Mouse (Mus musculus): ENCODE measurements around the gene 1810013L24Rik.

1810013L24Rik gene

GRCm38 (mm10) chr16:8829564-8830359 is at the start of gene 1810013L24Rik:
1810013L24Rik (plus strand) TSS chr16:8830100.
- CTCF ChIA-PET: no interaction called here

GRCm38 (mm10) chr16:8780187-8780586 is 49.7 kb upstream of the 1810013L24Rik start:
- CTCF ChIA-PET: interaction anchor here (0.6 to 0.7 kb wide), 2 partner anchors 9 to 168 kb away, joined by 3 to 12 read pairs; no protein-coding TSS in a partner anchor

- CTCF ChIA-PET: no interaction called here
Measured at GRCm38 (mm10) chr16:8781191-8781590, 48.7 kb upstream of the 1810013L24Rik start.

- CTCF ChIA-PET: no interaction called here
Measured at GRCm38 (mm10) chr16:8781660-8782059, 48.2 kb upstream of the 1810013L24Rik start.

DNA sequence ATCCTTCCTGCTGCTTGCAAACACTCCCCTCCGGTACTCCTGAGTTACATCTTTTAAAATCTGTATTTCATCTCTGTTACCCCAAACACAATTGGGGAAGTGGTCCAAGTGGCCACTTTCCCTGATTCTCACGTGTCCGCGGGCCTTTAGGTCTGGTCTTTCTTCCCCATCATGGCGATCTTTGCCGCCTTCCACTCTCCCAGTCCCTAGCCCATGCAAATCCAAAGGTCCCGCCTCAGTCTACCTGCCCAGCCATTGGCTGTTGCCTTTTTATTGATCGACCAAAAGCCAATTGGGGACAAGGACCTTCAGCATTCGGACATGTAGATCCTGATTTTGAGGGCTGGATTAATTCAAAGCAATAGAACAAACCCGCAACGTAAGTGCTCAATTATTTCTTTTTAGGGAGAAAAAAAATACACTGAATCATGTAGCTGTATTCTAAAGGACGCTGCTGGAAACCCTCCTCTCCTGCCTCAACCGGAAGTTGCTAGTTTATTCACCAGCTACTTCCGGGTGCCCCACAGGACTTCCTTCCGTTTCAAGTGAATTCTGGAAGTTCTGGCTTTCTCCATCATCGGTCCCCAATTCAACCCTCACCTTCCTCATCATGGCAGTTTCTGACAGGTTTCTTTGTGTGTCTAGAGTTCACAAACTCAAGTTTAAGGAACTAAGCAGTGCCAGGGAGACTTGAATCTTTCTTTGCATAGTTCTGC is 46.5 kb upstream of the 1810013L24Rik start:
- CTCF ChIA-PET: no interaction called here

DNA sequence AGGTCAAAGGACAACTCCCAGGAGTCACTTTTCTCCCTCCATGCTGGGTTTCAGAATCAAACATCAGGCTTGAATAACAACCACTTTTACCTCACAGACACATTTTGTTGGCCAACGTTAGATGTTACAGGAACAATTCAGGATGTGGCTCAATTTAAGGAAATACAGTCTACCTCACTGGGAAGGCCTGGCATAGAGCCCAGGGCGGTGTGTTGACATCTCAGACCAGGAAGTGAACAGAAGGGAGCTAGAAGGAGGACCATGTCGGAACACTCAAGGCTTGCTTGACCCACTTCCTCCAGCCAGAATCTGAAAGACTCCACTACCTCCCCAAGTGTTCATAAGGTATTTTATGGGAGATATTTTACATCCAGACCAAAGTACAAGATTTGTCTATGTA is 45.1 kb upstream of the 1810013L24Rik start:
- CTCF ChIA-PET: no interaction called here

GRCm38 (mm10) chr16:8790886-8791285 is 39.0 kb upstream of the 1810013L24Rik start:
- CTCF ChIA-PET: no interaction called here

- CTCF ChIA-PET: no interaction called here
Measured at GRCm38 (mm10) chr16:8791949-8792557, 37.8 kb upstream of the 1810013L24Rik start, which contains the start of gene Usp7. Usp7 (minus strand) TSS chr16:8792308.

DNA sequence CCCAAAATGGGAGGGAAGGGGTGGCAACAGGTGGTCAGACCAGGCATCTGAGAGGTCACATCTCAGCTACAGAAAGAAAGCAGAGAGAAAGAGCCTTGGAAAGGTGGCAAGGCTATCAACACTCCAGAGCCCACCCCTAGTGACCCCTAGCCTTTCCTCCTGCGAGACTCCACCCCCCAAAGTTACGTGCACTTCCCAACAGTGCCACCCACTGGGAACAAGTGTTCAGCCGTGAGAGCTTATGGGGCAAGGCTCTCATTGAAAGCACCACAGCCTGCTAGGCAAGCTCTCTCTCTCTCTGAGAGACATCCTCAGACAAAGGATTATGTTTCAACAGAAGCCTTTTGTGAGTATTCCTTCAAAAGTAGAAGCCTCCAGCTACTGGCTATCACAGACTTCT is 34.9 kb upstream of the 1810013L24Rik start:
- CTCF ChIA-PET: no interaction called here

DNA sequence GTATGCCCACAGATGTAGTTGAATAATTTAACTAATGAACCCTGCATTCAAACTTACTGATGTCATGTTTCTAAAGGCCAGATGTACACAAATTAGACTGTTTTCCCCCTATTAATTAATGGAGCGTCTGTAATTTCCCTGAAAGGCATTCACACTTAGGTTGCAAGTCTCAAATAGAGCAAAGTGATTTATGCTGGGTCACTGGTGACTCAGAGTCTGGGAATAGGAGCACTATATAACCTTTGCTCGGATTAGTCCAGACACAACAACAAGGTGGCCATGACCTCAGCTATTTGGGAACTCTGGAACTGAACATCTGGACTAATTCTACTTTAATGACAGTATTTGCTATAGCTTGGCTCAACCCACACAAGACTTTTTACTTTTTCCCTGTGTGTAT is 34.0 kb upstream of the 1810013L24Rik start:
- CTCF ChIA-PET: interaction anchor here (0.7 kb wide), 1 partner anchor 307 kb away, joined by 4 read pairs; no protein-coding TSS in a partner anchor

GRCm38 (mm10) chr16:8806703-8807102 is 23.2 kb upstream of the 1810013L24Rik start:
- CTCF ChIA-PET: interaction anchor here (0.7 to 1.3 kb wide), 3 partner anchors 9 to 62 kb away, joined by 3 to 5 read pairs (median 3); no protein-coding TSS in a partner anchor

DNA sequence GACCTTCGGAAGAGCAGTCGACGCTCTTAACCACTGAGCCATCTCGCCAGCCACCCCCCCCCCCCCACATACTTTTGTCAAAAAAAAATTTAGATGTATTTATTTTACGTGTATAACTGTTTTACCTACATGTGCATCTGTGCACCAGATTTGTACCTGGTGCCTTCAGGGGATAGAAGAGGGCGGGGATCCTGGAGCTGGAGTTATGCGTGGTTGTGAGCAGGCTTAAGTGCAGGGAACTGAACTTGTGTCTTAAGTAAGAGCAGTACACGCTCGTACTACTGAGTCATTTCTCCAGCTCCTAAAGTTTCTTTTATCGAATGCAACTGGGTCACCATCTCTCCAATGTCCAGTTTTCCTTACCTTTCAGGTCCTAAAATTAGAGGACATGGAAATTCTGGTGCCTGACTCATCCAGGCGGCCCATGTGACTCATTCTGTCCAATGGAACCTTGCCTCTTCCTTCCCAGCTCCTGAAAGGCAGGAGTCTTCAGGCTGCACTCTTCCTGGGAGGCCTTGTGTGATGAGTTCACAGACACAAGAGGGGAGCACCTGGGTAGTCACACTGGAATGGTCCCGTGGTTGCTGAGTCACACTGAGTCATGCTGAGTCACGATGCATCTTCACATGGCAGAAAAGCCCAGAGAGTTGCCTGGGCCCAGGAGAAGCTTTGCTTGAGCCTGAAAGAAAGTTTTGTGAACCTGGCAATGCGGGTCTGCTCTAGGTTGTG is 19.3 kb upstream of the 1810013L24Rik start:
- CTCF ChIA-PET: interaction anchor here (0.6 kb wide), 1 partner anchor 94 kb away, joined by 3 read pairs; no protein-coding TSS in a partner anchor

DNA sequence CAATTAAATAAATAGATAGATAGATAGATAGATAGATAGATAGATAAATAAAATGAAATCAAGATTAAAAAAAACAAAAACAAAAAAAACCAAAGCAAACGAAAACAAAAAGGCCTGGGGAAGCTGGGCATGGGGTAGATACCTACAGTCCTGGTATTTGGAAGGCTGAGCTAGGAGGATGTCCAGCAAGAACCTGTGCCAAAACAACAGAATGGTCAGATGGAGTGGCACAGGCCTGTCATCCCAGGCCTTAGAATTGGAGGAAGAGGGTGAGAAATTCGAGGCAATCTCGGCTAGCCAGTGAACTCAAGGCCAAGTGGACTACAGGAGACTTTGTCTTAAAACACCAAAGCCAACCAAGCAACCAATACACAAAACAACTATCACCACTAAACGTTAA is 12.0 kb upstream of the 1810013L24Rik start:
- CTCF ChIA-PET: no interaction called here

DNA sequence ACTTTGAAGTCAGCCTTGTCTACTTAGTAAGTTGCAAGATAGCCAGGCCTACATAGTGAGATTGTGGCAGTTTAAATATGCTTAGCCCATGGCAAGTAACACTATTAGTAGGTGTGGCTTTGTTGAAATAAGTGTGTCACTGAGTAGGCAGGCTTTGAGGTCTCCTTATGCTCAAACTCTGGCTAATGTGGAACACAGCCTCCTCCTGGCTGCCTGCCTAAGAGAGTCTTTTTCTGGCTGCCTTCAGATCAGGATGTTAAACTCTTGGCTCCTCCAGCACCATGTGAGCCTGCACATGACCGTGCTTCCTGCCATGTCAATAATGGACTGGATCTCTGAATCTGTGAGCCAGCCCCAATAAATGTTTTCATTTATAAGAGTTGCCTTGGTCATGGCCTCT is 8.5 kb upstream of the 1810013L24Rik start:
- CTCF ChIA-PET: no interaction called here

GRCm38 (mm10) chr16:8822586-8822985 is 7.3 kb upstream of the 1810013L24Rik start:
- CTCF ChIA-PET: no interaction called here

GRCm38 (mm10) chr16:8823661-8824060 is 6.2 kb upstream of the 1810013L24Rik start:
- CTCF ChIA-PET: no interaction called here

DNA sequence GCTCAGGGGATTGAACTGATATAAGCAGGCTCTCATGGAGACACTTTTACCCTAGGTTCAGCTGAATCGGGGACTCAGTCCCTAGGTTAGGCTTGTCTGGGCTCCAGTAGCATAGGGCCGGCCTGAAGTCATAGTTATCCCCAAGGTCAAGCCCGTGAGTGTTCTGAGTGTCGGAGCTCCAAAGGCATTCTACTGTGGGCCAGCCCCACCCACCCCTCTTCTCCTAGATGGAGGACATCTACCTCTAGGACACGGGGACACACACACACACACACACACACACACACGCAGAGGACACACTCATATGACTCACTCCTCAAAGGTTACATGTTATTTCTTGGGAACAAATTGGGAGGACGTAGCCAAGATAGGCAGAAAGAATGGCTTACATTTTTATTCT is 2.5 kb upstream of the 1810013L24Rik start:
- CTCF ChIA-PET: no interaction called here

GRCm38 (mm10) chr16:8828636-8829563 is 1.0 kb upstream of the 1810013L24Rik start:
- CTCF ChIA-PET: no interaction called here

GRCm38 (mm10) chr16:8830431-8831211 is 721 bp downstream of the 1810013L24Rik start:
- CTCF ChIA-PET: interaction anchor here (0.6 kb wide), 2 partner anchors 58 to 119 kb away, joined by 3 to 5 read pairs; no protein-coding TSS in a partner anchor

- CTCF ChIA-PET: interaction anchor here (0.6 kb wide), 1 partner anchor 119 kb away, joined by 5 read pairs; no protein-coding TSS in a partner anchor
Measured at GRCm38 (mm10) chr16:8831241-8831640, 1.3 kb downstream of the 1810013L24Rik start.
